Mouse (Mus musculus) lung, embryonic 16.5 days (tissue): ENCODE data around the gene Ptk7. TPM values are rescaled to one million over a fixed set of nuclear protein-coding genes. Genes with fewer than 3 reads are reported as not detected.

Experiments used
- ATAC-seq: fragments of 200-750 bp; cut with Nextera tagmentation; 2 replicates; pipeline ENCODE4 v1.8.0; 2017; ENCODE audit warnings: low read depth, mild to moderate bottlenecking, moderate library complexity
- H3K27ac ChIP-seq: fragments of 300-500 bp; sonication (generic); 2 replicates; pipeline ENCODE4 v1.5.1; 2014; ENCODE audit warnings: mild to moderate bottlenecking, control low read depth, low read length
- H3K27me3 ChIP-seq: fragments of 300-500 bp; sonication (generic); 2 replicates; pipeline ENCODE4 v1.6.1; 2014; ENCODE audit warnings: low read depth, low read length, mixed read lengths; ENCODE audit not compliant: control insufficient read depth, insufficient read depth
- H3K36me3 ChIP-seq: fragments of 300-500 bp; sonication (generic); 2 replicates; pipeline ENCODE4 v1.6.1; 2014; ENCODE audit warnings: low read length; ENCODE audit not compliant: control insufficient read depth, insufficient read depth
- H3K4me1 ChIP-seq: fragments of 300-500 bp; sonication (generic); replicated peaks from 2 replicates; pipeline ENCODE4 v1.6.1; 2014; ENCODE audit warnings: low read length, mixed read lengths; ENCODE audit not compliant: control insufficient read depth, insufficient read depth
- H3K4me2 ChIP-seq: fragments of 300-500 bp; sonication (generic); 2 replicates; pipeline ENCODE4 v1.6.1; 2014; ENCODE audit warnings: low read depth, low read length, control low read depth
- H3K4me3 ChIP-seq: fragments of 300-500 bp; sonication (generic); 2 replicates; pipeline ENCODE4 v1.5.1; 2014; ENCODE audit warnings: mild to moderate bottlenecking, low read length, control low read depth
- H3K9ac ChIP-seq: fragments of 300-500 bp; sonication (generic); 2 replicates; pipeline ENCODE4 v1.6.1; 2014; ENCODE audit warnings: low read length, control low read depth
- H3K9me3 ChIP-seq: fragments of 300-500 bp; sonication (generic); 2 replicates; pipeline ENCODE4 v1.6.1; 2016; ENCODE audit warnings: low read length; ENCODE audit not compliant: control insufficient read depth
- WGBS: fragments of 180-500 bp; shearing (Covaris S2); extraction: QIAGEN DNeasy Blood & Tissue Kit; methylation state at CpG from one replicate; pipeline ENCODE4 v1.1.7; 2014; 5-methylcytosine and 5-hydroxymethylcytosine counted together
- polyA plus RNA-seq: library from polyadenylated mRNA; unstranded; fragments of >200 nt; fragmentation: Nextera tagmentation; extraction: Ambion mirVana; gene quantifications from 2 replicates; pipeline ENCODE4 v1.2.1, GENCODE M21; 2015

Gene Ptk7
- polyA plus RNA-seq, 1 experiment from 2014 or later, result 143 TPM

GRCm38 (mm10) chr17:46618394-46618768, 10.9 kb downstream of the Ptk7 start:
- no peaks in the 10 kb centered on the region for H3K27me3 ChIP-seq
- peaks cover 78% of the 10 kb centered on the region for H3K4me1 ChIP-seq
- ATAC-seq, result peak; percentile 27
- peak overlapping the region; percentile 94 for H3K27ac ChIP-seq
- no peaks in the 10 kb centered on the region for H3K9me3 ChIP-seq
- WGBS, result 8% methylated on average over 6 of the region's 6 CpGs
- H3K36me3 ChIP-seq, result no peaks in the 10 kb centered on the region
- H3K4me3 ChIP-seq, result no peak overlapping the region; the same call in 1 of the 2 replicates
- H3K9ac ChIP-seq, result peak overlapping the region; percentile 64
- peak overlapping the region; percentile 37 for H3K4me2 ChIP-seq

- peak overlapping the region; percentile 37 for H3K4me2 ChIP-seq
- ATAC-seq, result no peak
- H3K4me3 ChIP-seq, result no peak overlapping the region
- no peaks in the 10 kb centered on the region for H3K9me3 ChIP-seq
- no peaks in the 10 kb centered on the region for H3K27me3 ChIP-seq
- H3K4me1 ChIP-seq, result peaks cover 78% of the 10 kb centered on the region
- no peaks in the 10 kb centered on the region for H3K36me3 ChIP-seq
- 40% methylated on average over 12 of the region's 12 CpGs for WGBS
- H3K9ac ChIP-seq, result peak overlapping the region; percentile 64
- H3K27ac ChIP-seq, result peak overlapping the region; percentile 94
These were observed 11.5 kb downstream of the Ptk7 start for GRCm38 (mm10) chr17:46617799-46618198.

GRCm38 (mm10) chr17:46613229-46613628, 16.1 kb downstream of the Ptk7 start:
- Histone ChIP-seq H3K9ac (peak overlapping the region; percentile 38; the same call in 1 of the 2 replicates), H3K36me3 (no peaks in the 10 kb centered on the region), H3K4me2 (peak overlapping the region; percentile 21), H3K27ac (peak overlapping the region; percentile 91), H3K4me3 (no peak overlapping the region), H3K4me1 (peaks cover 63% of the 10 kb centered on the region), H3K27me3 (no peaks in the 10 kb centered on the region), H3K9me3 (no peaks in the 10 kb centered on the region)
- WGBS, result 30% methylated on average over 3 of the region's 3 CpGs
- ATAC-seq, result peak; percentile 27; the same call in 1 of the 2 replicates

GRCm38 (mm10) chr17:46612820-46613219, 16.5 kb downstream of the Ptk7 start:
- H3K27ac ChIP-seq, result peak overlapping the region; percentile 91
- peak overlapping the region; percentile 21 for H3K4me2 ChIP-seq
- H3K4me1 ChIP-seq, result peaks cover 59% of the 10 kb centered on the region
- H3K36me3 ChIP-seq, result no peaks in the 10 kb centered on the region
- H3K9ac ChIP-seq, result peak overlapping the region; percentile 3; the same call in 1 of the 2 replicates
- 12% methylated on average over 4 of the region's 4 CpGs for WGBS
- H3K4me3 ChIP-seq, result no peak overlapping the region
- H3K9me3 ChIP-seq, result no peaks in the 10 kb centered on the region
- H3K27me3 ChIP-seq, result no peaks in the 10 kb centered on the region
- ATAC-seq, result peak; percentile 46

- Histone ChIP-seq H3K9me3 (no peaks in the 10 kb centered on the region), H3K27ac (peak overlapping the region; percentile 91), H3K9ac (peak overlapping the region; percentile 3; the same call in 1 of the 2 replicates), H3K4me3 (no peak overlapping the region), H3K4me2 (peak overlapping the region; percentile 21; the same call in 1 of the 2 replicates), H3K36me3 (no peaks in the 10 kb centered on the region), H3K27me3 (no peaks in the 10 kb centered on the region), H3K4me1 (peaks cover 53% of the 10 kb centered on the region)
- no peak for ATAC-seq
- WGBS, result 36% methylated on average over 2 of the region's 2 CpGs
These were observed 17.1 kb downstream of the Ptk7 start for GRCm38 (mm10) chr17:46612189-46612588.

GRCm38 (mm10) chr17:46611316-46611715, 18.0 kb downstream of the Ptk7 start:
- H3K4me1 ChIP-seq, result peaks cover 46% of the 10 kb centered on the region
- peak overlapping the region; percentile 91; the same call in 1 of the 2 replicates for H3K27ac ChIP-seq
- 94% methylated on average over 6 of the region's 6 CpGs for WGBS
- H3K27me3 ChIP-seq, result no peaks in the 10 kb centered on the region
- H3K9ac ChIP-seq, result no peak overlapping the region
- H3K4me2 ChIP-seq, result no peak overlapping the region
- no peak overlapping the region for H3K4me3 ChIP-seq
- no peaks in the 10 kb centered on the region for H3K36me3 ChIP-seq
- H3K9me3 ChIP-seq, result no peaks in the 10 kb centered on the region
- no peak for ATAC-seq

- peak overlapping the region; percentile 33 for H3K4me2 ChIP-seq
- peak overlapping the region; percentile 83 for H3K27ac ChIP-seq
- 37% methylated on average over 15 of the region's 15 CpGs for WGBS
- ATAC-seq, result peak; percentile 79
- no peaks in the 10 kb centered on the region for H3K9me3 ChIP-seq
- H3K27me3 ChIP-seq, result no peaks in the 10 kb centered on the region
- no peaks in the 10 kb centered on the region for H3K36me3 ChIP-seq
- H3K4me3 ChIP-seq, result peak overlapping the region; percentile 15; the same call in 1 of the 2 replicates
- H3K4me1 ChIP-seq, result peaks cover 52% of the 10 kb centered on the region
- no peak overlapping the region for H3K9ac ChIP-seq
These were observed 19.4 kb downstream of the Ptk7 start for GRCm38 (mm10) chr17:46609721-46610514.

GRCm38 (mm10) chr17:46605987-46606386, 23.3 kb downstream of the Ptk7 start:
- Histone ChIP-seq H3K27me3 (no peaks in the 10 kb centered on the region), H3K4me3 (no peak overlapping the region), H3K9ac (no peak overlapping the region), H3K27ac (no peak overlapping the region), H3K4me2 (no peak overlapping the region), H3K9me3 (no peaks in the 10 kb centered on the region), H3K4me1 (peaks cover 32% of the 10 kb centered on the region), H3K36me3 (no peaks in the 10 kb centered on the region)
- ATAC-seq, result peak; percentile 56
- WGBS, result 55% methylated on average over 12 of the region's 12 CpGs

- H3K4me3 ChIP-seq, result no peak overlapping the region
- no peak overlapping the region for H3K27ac ChIP-seq
- no peak overlapping the region for H3K9ac ChIP-seq
- no peaks in the 10 kb centered on the region for H3K27me3 ChIP-seq
- no peaks in the 10 kb centered on the region for H3K9me3 ChIP-seq
- H3K4me2 ChIP-seq, result no peak overlapping the region
- H3K4me1 ChIP-seq, result peaks cover 26% of the 10 kb centered on the region
- no peak for ATAC-seq
- WGBS, result 73% methylated on average over 5 of the region's 5 CpGs
- H3K36me3 ChIP-seq, result peaks cover 2% of the 10 kb centered on the region; the same call in 1 of the 2 replicates
These were observed 24.2 kb downstream of the Ptk7 start for GRCm38 (mm10) chr17:46605126-46605525.
